Mouse (Mus musculus): Measurements from ENCODE around the gene Faap24. TPM values are rescaled to one million over a fixed set of nuclear protein-coding genes. Genes with fewer than 3 reads are reported as not detected.

Faap24 gene
- polyA plus RNA-seq, 1 experiment = 4.8 TPM

DNA sequence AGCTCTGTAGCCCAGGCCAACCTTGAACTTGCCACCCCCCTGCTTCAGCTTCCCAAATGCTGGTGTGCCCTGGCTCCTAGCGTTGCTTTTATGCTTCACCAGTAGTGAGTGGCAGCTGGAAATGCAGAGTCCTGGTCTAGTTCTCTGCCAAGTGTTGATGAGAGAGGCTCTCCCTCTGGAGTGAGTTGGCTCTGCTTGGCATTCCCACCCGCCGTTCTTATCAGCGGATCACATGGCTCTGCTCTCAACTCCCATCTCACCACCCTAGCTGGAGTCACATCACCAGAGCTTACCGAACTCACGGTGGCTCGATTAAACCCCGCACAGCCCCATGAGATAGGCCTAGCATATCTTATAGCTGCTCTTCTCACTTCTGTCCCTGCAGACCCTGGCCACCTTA lies 16.3 kb downstream of the Faap24 start:
- TF ChIP-seq POLR2A (IDR thresholded peaks at IDR 0.05; ENCODE audit: low read depth, low read length) (no peak), CTCF (conservative IDR thresholded peaks at IDR 0.05; ENCODE audit: insufficient read depth, insufficient read length, low read depth, low read length) (no peak)
- H3K36me3 ChIP-seq (ENCODE audit: control insufficient read depth, insufficient read depth, low read length) = no peaks in the 10 kb centered on the region
- no peak overlapping the region for H3K27ac ChIP-seq (ENCODE audit: insufficient read depth, low read depth, low read length)
- H3K4me3 ChIP-seq (ENCODE audit: insufficient read depth, low read depth, low read length) = no peak overlapping the region
- H3K4me1 ChIP-seq (ENCODE audit: control insufficient read depth, insufficient read depth, low read length) = 0 out of 2 replicates have a peak, but pooled peaks cover 3% of the 10 kb centered on the region
- H3K27me3 ChIP-seq (replicated peaks; ENCODE audit: control insufficient read depth, insufficient read depth, low read length) = no peaks in the 10 kb centered on the region
- no peak for DNase-seq
- WGBS = 85% methylated on average over 8 of the region's 8 CpGs

DNA sequence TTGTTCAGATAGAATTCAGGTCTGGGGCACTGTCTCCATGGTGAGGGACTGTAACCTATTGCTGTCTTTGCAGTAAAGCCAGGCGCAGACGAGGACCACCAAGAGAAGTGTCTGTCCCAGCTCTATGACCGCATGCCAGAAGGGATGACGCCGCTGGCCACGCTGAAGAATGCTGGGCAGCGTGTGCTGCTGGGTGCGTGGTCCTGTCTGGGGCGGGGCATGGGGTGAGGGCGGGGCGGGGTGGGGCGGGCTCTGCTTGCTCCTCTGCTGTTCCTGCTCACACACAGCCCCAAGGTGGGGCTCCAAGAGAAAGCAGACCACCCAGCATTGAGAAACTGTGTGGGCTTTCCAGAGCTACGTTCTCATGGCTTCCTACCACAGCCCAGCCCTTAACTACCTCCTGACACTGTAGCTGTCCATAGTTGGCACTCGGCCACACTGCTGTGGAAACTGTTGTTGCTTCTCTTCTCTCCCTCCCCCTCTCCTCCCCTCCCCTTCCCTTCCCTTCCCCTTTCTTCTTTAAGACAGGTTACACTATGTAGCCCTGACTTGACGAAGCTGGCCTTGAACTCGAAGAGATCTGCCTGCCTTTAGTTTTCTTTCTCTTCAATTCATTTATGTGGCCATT lies 17.0 kb downstream of the Faap24 start:
- H3K27ac ChIP-seq (ENCODE audit: insufficient read depth, low read depth, low read length) = no peak overlapping the region
- TF ChIP-seq CTCF (conservative IDR thresholded peaks at IDR 0.05; ENCODE audit: insufficient read depth, insufficient read length, low read depth, low read length) (no peak), POLR2A (IDR thresholded peaks at IDR 0.05; ENCODE audit: low read depth, low read length) (no peak)
- no peaks in the 10 kb centered on the region for H3K36me3 ChIP-seq (ENCODE audit: control insufficient read depth, insufficient read depth, low read length)
- no peak for DNase-seq
- no peak overlapping the region for H3K4me3 ChIP-seq (ENCODE audit: insufficient read depth, low read depth, low read length)
- 0 out of 2 replicates have a peak, but pooled peaks cover 3% of the 10 kb centered on the region for H3K4me1 ChIP-seq (ENCODE audit: control insufficient read depth, insufficient read depth, low read length)
- WGBS = 71% methylated on average over 16 of the region's 16 CpGs
- no peaks in the 10 kb centered on the region for H3K27me3 ChIP-seq (replicated peaks; ENCODE audit: control insufficient read depth, insufficient read depth, low read length)

DNA sequence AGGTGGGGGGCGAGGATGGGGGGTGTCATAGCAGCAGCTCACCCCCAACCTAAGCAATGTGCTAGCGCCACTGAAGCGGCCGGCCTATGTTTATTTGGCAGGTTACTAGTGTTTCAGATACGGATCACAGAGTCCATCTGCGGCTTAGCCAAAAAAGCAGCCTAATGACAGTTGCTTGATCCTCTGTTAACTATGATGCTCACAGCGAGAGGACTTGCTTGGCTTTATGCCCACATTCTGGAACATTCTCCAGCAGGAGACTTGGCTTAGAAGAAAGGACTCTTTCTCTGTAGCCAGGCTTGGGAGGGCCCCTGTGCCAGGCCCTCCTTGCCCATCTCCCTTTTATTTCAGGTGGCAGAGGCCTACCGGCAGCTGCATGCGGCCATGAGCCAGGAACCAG lies 20.0 kb downstream of the Faap24 start:
- no peaks in the 10 kb centered on the region for H3K27me3 ChIP-seq (replicated peaks; ENCODE audit: control insufficient read depth, insufficient read depth, low read length)
- no peak overlapping the region for H3K4me3 ChIP-seq (ENCODE audit: insufficient read depth, low read depth, low read length)
- no peaks in the 10 kb centered on the region for H3K36me3 ChIP-seq (ENCODE audit: control insufficient read depth, insufficient read depth, low read length)
- H3K4me1 ChIP-seq (ENCODE audit: control insufficient read depth, insufficient read depth, low read length) = peaks cover 13% of the 10 kb centered on the region; the same call in 1 of the 2 replicates
- DNase-seq = peak; percentile 71
- peak overlapping the region; percentile 10; the same call in 1 of the 2 replicates for H3K27ac ChIP-seq (ENCODE audit: insufficient read depth, low read depth, low read length)
- TF ChIP-seq CTCF (conservative IDR thresholded peaks at IDR 0.05; ENCODE audit: insufficient read depth, insufficient read length, low read depth, low read length) (no peak), POLR2A (IDR thresholded peaks at IDR 0.05; ENCODE audit: low read depth, low read length) (no peak)
- WGBS = 57% methylated on average over 9 of the region's 9 CpGs

DNA sequence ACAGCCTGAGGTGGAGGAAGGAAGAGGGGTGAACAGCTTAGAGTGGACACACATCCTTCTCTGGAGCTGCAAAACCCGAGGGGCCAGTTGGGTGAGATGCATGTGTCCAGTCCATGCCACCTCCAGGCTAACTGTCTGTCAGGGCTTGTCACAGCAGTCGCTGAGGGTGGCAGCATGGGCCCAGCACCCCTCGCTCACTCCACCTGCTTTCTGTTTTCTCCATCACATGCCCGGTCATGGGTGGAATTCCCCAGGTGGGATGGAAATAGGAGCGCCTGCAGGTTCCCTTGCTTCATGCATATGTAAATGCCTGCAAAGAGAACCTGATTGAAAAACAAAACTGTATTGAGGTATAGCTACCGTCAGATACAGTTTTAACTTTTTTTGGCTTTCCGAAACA lies 22.4 kb downstream of the Faap24 start:
- no peaks in the 10 kb centered on the region for H3K36me3 ChIP-seq (ENCODE audit: control insufficient read depth, insufficient read depth, low read length)
- H3K27me3 ChIP-seq (replicated peaks; ENCODE audit: control insufficient read depth, insufficient read depth, low read length) = no peaks in the 10 kb centered on the region
- peaks cover 13% of the 10 kb centered on the region; the same call in 1 of the 2 replicates for H3K4me1 ChIP-seq (ENCODE audit: control insufficient read depth, insufficient read depth, low read length)
- TF ChIP-seq CTCF (conservative IDR thresholded peaks at IDR 0.05; ENCODE audit: insufficient read depth, insufficient read length, low read depth, low read length) = no peak
- no peak for TF ChIP-seq POLR2A (IDR thresholded peaks at IDR 0.05; ENCODE audit: low read depth, low read length)
- peak; percentile 58 for DNase-seq
- no peak overlapping the region for H3K4me3 ChIP-seq (ENCODE audit: insufficient read depth, low read depth, low read length)
- peak overlapping the region; percentile 73 for H3K27ac ChIP-seq (ENCODE audit: insufficient read depth, low read depth, low read length)
- 67% methylated on average over 7 of the region's 7 CpGs for WGBS

DNA sequence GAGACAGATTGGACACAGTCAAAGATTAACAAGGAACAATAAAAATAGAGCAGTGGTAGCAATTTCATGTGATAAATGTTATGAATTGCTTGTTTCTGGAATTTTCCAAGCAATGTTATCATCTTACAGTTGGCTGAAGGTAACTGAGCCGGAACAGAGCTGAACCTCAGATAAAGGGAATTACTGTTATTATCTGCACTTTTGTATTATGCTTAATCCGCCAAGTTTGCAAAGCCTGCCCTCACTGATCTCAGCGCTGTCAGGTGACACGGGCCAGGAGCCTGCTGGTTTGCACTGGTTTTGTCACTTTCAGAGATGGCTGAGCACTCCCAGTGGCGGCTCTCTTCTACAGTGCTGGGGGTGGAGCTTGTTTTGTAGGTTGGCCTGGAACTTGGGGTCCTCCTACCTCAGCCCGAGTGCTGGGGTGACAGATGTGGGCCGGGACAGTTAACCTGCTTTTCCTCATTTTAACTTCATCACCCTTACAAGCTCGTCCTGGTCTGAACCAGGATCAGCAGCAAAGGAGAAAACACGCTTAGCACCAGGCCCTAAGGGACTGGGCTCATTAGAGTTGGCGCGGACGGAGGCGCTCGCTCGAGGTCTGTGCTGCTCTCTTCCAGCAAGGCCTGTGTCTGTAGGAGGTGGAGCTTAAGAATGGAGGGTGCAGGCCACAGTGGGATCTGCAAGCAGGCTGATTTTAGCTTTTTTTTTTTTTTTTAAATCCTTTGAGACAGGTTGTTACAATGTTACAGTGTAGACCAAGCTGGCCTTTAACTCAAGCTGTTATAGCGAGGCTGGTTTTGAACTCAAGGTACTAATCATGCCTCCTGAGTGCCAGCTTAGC lies 23.3 kb downstream of the Faap24 start:
- WGBS = 45% methylated on average over 16 of the region's 16 CpGs

DNA sequence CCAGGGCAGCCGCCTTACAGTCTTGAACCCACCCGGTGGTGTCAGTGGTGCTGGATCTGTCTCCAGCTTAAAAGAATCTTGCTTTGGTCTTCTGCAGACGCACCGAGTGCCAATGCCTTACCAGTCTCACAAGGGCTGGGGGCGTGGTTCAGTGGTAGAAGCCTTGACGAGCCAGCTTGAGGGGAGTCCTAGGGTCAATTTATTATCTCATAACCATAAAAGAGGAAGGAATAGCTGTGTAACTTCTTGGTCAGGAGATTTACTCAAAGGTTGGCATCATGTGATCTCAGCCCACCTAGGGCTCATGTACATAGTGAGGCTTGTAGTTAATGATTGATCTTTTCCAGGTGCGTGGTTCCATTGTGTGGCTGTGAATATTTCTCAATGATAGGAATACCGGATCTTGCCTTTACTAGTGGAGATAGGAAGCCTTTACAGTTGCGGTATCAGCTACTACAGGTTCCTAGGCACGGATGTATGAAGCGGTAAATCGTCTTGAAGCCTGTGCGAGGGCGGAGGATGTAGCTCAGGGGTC lies 24.1 kb downstream of the Faap24 start:
- 56% methylated on average over 14 of the region's 14 CpGs for WGBS
- Histone ChIP-seq H3K4me1 (ENCODE audit: control insufficient read depth, insufficient read depth, low read length) (peaks cover 13% of the 10 kb centered on the region; the same call in 1 of the 2 replicates), H3K4me3 (ENCODE audit: insufficient read depth, low read depth, low read length) (no peak overlapping the region), H3K36me3 (ENCODE audit: control insufficient read depth, insufficient read depth, low read length) (no peaks in the 10 kb centered on the region), H3K27ac (ENCODE audit: insufficient read depth, low read depth, low read length) (peak overlapping the region; percentile 61), H3K27me3 (replicated peaks; ENCODE audit: control insufficient read depth, insufficient read depth, low read length) (no peaks in the 10 kb centered on the region)
- DNase-seq = peak; percentile 40
- TF ChIP-seq CTCF (conservative IDR thresholded peaks at IDR 0.05; ENCODE audit: insufficient read depth, insufficient read length, low read depth, low read length) (no peak), POLR2A (IDR thresholded peaks at IDR 0.05; ENCODE audit: low read depth, low read length) (no peak)

More for the DNA sequence above, 23.3 kb downstream of the Faap24 start:
- H3K27me3 ChIP-seq (replicated peaks; ENCODE audit: control insufficient read depth, insufficient read depth, low read length) = no peaks in the 10 kb centered on the region
- H3K36me3 ChIP-seq (ENCODE audit: control insufficient read depth, insufficient read depth, low read length) = no peaks in the 10 kb centered on the region
- peak overlapping the region; percentile 73 for H3K27ac ChIP-seq (ENCODE audit: insufficient read depth, low read depth, low read length)
- H3K4me3 ChIP-seq (ENCODE audit: insufficient read depth, low read depth, low read length) = no peak overlapping the region
- H3K4me1 ChIP-seq (ENCODE audit: control insufficient read depth, insufficient read depth, low read length) = peaks cover 13% of the 10 kb centered on the region; the same call in 1 of the 2 replicates
- TF ChIP-seq CTCF (conservative IDR thresholded peaks at IDR 0.05; ENCODE audit: insufficient read depth, insufficient read length, low read depth, low read length) (no peak), POLR2A (IDR thresholded peaks at IDR 0.05; ENCODE audit: low read depth, low read length) (no peak)
- DNase-seq = peak; percentile 81

DNA sequence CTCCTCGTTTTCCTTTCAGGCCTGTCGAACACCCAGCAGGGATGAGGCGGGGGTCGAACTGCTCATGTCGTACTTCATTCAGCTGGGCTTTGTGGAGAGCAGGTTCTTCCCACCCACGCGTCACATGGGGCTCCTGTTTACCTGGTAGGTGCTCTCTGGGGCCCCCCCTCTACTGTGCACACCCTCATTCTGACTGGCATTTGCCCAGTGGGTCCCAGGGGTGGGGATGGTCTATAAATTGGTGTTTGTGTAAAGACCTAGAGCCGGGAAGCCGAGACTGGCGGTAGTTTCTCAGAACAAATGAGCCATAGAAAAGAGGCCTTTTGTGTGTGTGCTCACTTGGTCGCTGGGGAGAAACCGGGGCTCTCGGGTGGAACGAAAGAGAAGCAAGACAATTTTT lies 25.5 kb downstream of the Faap24 start:
- TF ChIP-seq CTCF (conservative IDR thresholded peaks at IDR 0.05; ENCODE audit: insufficient read depth, insufficient read length, low read depth, low read length) (no peak), POLR2A (IDR thresholded peaks at IDR 0.05; ENCODE audit: low read depth, low read length) (no peak)
- H3K36me3 ChIP-seq (ENCODE audit: control insufficient read depth, insufficient read depth, low read length) = no peaks in the 10 kb centered on the region
- H3K27ac ChIP-seq (ENCODE audit: insufficient read depth, low read depth, low read length) = no peak overlapping the region
- no peak overlapping the region for H3K4me3 ChIP-seq (ENCODE audit: insufficient read depth, low read depth, low read length)
- H3K27me3 ChIP-seq (replicated peaks; ENCODE audit: control insufficient read depth, insufficient read depth, low read length) = no peaks in the 10 kb centered on the region
- H3K4me1 ChIP-seq (ENCODE audit: control insufficient read depth, insufficient read depth, low read length) = peaks cover 12% of the 10 kb centered on the region
- 66% methylated on average over 14 of the region's 14 CpGs for WGBS
- no peak for DNase-seq

All from kidney, adult 2 months (tissue).